Mouse (Mus musculus): ENCODE results near the gene Galnt11.

- TF ChIP-seq POLR2A (IDR thresholded peaks at IDR 0.05; ENCODE audit: insufficient read depth, low read depth, low read length) (no peak), CTCF (IDR thresholded peaks at IDR 0.05; ENCODE audit: insufficient read depth, low read depth, low read length) (no peak)
Measured at GRCm38 (mm10) chr5:25211872-25212271, 9.8 kb upstream of the Galnt11 start.
